Mouse (Mus musculus): ENCODE data around the gene Frmd5. TPM values are rescaled to one million over a fixed set of nuclear protein-coding genes. Genes with fewer than 3 reads are reported as not detected.
"Not testable (repeated sequence)": the region's sequence is repeated elsewhere in the genome, so short reads cannot be mapped to it uniquely, and the experiment has no call there.

Gene Frmd5
- total RNA-seq, 2 experiments from 2014 or later = 32.6 to 35.4 TPM

DNA sequence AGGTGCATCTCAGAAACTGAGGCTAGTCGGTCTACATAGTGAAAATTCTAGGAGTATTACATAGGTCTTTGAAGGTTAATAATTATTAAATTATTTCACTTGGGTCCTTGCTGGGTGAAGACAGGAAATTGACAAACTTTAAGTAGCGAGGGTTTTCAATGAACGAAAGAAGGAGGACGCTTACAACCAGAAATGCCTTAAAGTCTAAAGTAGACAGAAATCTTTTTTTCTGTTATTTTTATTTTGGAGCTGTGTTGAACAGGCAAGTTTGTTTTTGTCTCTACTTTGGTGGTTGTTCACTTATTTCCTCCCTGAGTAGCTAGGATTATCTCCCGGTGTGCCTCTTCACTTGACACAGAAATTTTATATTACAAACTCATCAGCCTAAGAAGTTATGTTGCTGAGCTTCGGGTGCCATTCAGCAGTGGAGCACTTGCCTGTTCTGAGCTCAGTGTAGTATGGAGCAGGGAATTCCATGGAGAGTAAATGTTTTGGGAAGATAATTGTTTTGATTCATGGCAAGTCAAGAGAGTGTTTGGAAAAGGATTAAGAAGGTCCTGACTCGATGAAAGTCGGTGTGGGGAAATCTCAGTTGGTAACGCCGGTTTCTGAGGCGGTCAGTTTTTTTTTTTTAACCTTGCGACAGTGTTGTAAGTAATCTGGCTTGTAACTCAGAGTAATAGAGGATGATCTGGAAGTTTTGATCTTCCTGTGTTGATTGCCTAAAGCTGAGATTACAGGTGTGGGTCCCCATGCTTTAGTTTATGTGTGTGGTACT, 299.5 kb downstream of the Frmd5 start:
- DNase-seq (ENCODE audit: low spot score in 2 of 2) = no peak
- peak overlapping the region; percentile 88 for H3K4me3 ChIP-seq
- no peak for TF ChIP-seq CTCF (conservative IDR thresholded peaks at IDR 0.05)
- H3K27ac ChIP-seq = no peak overlapping the region

DNA sequence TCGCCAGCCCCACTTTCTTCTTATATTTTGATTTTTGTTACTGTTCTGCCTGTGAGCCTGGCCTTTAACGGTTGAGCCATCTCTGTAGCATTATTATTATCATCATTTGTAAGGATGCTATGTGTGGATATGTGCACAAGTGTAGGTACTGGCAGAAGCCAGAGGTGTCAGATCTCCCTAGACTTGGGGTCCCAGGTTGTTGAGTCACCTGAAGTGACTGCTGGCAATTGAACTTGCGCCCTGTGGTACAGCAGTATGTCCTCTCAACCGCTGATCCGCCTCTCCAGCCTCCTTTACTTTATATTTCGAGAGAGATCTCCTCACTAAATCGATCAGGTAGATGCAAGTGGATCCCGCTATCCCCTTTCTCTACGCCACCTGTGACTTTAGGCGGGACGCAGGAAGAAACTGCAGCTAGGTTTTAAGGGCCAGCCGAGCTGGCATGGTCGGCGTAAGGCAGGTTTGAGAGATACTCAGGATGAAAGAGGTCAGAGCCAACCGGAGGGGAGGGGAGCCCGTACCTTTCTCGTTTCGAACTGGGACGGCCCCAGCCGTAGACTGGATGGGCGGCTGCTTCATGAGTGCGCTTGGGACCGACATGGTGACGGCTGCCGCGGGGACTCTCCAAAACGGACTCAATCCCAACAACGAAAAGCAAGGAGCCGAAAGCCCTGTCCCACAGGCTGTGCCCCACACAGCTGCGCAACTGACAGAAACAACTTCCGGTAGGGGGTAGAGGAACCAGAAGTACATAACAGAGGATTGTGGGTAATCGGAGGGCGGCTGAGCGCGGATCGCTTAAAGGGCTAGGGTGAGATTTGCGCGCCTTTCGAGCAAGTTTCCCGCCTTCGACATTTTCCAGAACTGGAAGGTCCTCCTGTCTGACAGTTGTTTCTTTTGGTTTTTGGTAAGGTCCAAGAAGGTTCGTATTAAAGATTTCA, 300.7 kb downstream of the Frmd5 start, which contains the start of the genes Mfap1a and Wdr76:
TSS of gene Mfap1a (minus strand) at position 724 of the 941 bp plus-strand sequence.
TSS of gene Wdr76 (plus strand) at position 782 of the 941 bp plus-strand sequence.
- DNase-seq (ENCODE audit: low spot score in 2 of 2) = peak; percentile 83 to 88
- H3K4me3 ChIP-seq = peak within 1 kb of the TSS; percentile 88
- H3K27ac ChIP-seq = peak within 1 kb of the TSS; percentile 86
- peak; percentile 55 for TF ChIP-seq CTCF (conservative IDR thresholded peaks at IDR 0.05)

GRCm38 (mm10) chr2:121501550-121501949, 305.3 kb downstream of the Frmd5 start:
- H3K4me3 ChIP-seq; DNase-seq (ENCODE audit: low spot score in 2 of 2); H3K27ac ChIP-seq: not testable (repeated sequence)

Other genes with a start within 250 kb of the Frmd5 start
- gene Casc4, start 59.9 kb upstream of the Frmd5 start, total RNA-seq (2021) = 100 to 1,000 TPM; 102 to 111 TPM
- 10 to 100 TPM; 36.3 to 38.8 TPM for gene Ctdspl2, start 148.9 kb upstream of the Frmd5 start, total RNA-seq (2021)
- under 1 TPM in 1 of 2 experiments, not detected in 1; 0.15 TPM for gene Mageb3, start 149.0 kb upstream of the Frmd5 start, total RNA-seq (2021)
- 10 to 100 TPM; 16.5 to 17.8 TPM for gene Eif3j1, start 221.5 kb upstream of the Frmd5 start, total RNA-seq (2021)

All from layer of hippocampus, adult 2 months (tissue).